Mouse (Mus musculus) ZHBTc4 (cell line): Measurements from ENCODE around the gene Sel1l3.

Source experiments
- DNase-seq: peaks from one replicate; pipeline ENCODE4 v3.0.0-alpha.2; 2011; ENCODE audit warnings: low read depth, low spot score

The Sel1l3 gene

DNA sequence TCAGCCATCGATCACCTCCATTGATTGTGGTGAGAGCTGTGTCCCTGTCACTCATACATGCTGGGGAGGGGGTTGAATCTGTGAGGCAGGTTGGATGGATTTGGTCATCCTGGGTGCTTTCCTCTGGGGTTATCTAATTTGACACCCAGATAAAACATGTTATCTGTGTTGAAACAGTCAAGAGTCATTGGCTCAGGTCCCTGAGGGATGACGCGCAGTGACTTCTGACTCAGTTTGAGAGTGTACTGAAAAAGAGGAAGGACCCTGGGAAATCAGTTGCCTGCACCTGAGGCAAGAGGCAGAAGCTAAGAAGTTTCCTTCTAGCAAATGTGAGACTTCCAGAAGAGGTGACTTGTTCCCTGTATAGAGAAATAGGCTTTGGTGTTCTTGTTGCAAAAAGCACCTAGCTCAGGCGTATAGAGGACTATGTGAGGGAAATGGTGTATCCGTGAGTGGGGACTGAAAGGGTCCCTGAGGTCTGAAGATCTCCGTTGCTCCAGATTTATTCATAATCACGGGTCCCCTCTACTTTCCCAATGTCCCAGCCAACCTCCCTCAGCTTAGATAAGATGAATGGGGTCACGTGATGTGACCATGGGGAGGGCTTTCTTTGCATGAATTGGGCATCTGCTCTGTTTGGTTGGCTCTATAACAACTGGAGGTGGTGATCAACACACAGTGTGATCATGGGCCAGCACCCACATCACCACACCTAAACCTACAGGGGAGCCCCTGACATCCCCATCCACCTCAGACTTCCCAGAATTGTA is 73.4 kb downstream of the Sel1l3 start:
- DNase-seq: no peak

DNA sequence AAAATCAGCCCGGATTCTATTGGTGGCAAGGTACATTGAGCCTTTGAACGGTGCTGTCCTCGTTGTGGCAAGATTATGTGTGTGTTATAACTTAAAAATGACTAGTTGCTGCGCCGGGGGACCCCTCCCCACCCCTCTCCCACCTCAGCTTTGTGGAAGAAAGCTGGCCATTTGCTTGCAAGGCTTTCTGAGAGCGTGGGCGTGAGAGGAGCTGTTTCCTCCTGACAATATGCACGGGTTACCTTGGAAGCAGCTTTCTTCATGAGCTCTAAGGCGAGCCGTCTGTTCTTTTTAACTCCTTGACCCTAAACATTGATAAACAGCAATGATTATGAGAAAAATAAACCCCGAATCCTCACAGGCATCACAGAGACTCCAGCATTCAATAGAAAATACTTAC is 74.2 kb downstream of the Sel1l3 start:
- no peak for DNase-seq

DNA sequence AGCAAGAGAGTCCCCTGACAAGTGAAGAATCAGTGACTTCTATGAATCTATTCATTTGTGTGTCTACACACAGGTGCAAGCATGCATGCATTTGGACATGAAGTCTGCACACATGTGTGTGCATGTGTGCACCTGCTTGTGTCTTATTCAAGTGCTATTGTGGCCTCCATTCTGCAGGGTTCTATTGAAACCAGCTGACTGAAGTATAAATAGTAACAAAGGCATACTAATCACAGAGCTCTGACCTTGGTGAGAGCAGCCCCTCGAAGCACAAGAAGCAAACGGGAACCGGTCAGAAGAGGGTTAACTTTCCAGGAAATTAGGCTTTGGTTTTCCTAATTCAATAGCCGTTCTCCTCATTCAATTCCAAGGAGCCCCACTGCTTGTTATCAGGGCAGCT is 74.6 kb downstream of the Sel1l3 start:
- no peak for DNase-seq

DNA sequence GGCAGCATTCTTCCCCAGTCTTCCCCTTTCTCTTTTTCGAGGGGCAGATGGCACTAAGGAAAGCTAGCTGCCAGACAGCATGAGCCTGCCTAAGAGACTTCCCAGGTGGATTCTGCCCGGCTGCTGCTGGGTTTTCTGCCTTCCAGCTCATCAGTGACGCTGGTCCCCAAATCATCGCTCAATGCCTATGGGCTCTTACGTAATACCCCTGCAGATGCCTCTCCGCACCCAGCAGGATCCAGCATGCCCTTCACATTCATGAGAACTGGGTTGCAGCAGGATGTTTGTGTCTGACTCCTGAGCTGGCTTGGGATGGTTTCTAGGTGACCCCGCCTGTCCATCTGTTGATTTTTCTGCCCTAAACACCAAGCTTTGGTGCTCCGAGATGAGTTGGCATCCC is 75.7 kb downstream of the Sel1l3 start:
- DNase-seq: no peak

DNA sequence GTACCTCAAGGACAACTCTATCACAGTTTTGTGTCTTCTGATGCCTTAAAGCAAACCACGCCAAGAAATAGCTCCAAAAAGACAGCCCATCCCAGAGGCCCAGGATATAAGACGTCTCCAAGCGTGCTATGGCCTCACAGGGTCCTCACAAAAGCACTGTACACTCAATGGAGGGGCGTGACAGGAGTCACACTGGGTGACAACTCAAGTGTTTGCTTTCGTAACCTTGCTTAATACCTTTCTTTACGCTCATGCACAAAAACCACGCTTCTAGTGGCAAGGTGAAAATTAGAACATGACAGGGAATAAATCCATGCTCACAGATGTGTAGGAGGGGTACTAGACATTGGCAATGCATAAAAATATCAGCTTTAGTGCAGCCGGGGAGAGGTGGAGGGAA is 77.7 kb downstream of the Sel1l3 start:
- DNase-seq: no peak

GRCm38 (mm10) chr5:53134003-53134402 is 79.7 kb downstream of the Sel1l3 start:
- DNase-seq: peak; percentile 55

GRCm38 (mm10) chr5:53124701-53125100 is 89.0 kb downstream of the Sel1l3 start:
- DNase-seq: no peak

- DNase-seq: peak; percentile 27
These were observed 90.0 kb downstream of the Sel1l3 start for GRCm38 (mm10) chr5:53123525-53124286.

- DNase-seq: no peak
These were observed 94.0 kb downstream of the Sel1l3 start for GRCm38 (mm10) chr5:53119689-53120088.

GRCm38 (mm10) chr5:53118212-53118611 is 95.5 kb downstream of the Sel1l3 start:
- DNase-seq: no peak

GRCm38 (mm10) chr5:53114616-53115267 is 99.0 kb downstream of the Sel1l3 start:
- no peak for DNase-seq

DNA sequence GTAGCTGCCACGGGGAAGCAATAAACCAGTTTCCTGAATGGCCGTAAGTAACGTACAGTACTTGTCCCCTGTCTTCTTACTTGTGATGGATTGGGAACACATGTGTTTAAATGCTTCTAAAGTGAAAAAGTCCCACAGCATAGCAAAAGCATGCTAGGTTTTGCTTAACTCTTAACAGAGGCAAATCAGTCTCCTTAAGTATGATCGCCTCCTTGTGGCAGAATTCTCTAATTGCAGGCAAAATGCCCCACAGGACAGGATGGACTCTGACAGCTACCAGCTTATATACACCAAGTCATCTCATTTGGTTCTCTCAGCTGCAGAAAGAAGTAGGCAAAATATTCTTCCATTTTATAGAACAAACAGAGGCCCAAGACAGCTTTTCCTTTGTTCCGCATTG is 100.8 kb downstream of the Sel1l3 start:
- peak; percentile 79 for DNase-seq

DNA sequence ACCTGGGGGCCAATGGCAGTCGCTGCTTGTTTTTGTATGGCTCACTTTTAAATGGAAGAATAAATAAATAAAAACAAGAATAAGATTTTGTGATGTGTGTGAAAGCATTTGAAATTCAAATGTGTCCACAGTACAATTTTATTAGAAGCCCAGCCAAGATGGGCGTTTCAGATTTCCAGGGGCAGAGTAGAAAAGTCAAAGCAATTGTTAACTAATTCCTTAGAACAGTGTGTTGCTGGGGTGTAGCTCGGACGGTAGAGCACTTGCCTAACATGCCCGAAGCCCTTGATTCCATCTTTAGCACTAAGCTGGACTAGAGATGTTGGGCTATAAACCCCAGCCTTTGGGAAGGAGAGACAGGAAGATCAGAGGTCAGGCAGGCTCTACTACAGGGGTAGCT is 102.7 kb downstream of the Sel1l3 start:
- no peak for DNase-seq

DNA sequence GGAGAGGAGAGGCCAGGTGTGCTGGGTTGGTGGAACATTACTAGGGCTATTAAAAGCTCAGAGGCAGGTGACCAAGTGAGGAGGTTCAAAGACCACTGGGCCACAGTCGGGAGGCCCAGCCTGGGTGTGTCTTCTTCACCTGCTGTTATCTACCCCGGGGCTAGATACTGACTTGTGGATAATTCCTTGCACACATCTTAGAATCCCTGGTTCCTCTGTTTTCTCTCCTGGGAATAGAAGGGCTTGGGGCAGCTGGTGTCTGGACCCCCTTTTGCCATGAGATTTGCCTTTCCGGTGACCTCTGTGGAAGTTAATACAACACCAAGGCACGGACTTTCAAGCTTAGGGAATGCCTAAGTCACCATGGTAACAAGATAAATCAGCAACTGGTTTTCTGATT is 103.5 kb downstream of the Sel1l3 start:
- DNase-seq: no peak

DNA sequence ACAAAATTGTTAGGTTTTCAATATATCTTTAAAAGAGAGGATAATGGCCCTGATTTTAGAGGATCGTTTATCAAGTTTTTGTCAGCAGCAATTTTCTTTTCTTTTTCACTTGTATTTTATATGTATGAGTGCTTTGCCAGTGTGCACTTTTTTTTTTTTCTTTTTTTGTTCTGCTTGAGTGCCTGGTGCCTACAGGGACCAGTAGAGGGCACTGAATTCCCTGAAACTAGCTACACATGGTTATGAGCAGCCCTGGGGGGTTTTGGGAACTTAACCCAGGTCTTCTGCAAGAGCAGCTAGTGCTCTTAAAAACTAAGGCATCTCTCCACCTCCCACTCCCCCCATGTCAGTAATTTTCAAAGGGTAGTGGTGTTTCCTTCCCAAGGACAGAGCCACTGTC is 105.1 kb downstream of the Sel1l3 start:
- DNase-seq: no peak

DNA sequence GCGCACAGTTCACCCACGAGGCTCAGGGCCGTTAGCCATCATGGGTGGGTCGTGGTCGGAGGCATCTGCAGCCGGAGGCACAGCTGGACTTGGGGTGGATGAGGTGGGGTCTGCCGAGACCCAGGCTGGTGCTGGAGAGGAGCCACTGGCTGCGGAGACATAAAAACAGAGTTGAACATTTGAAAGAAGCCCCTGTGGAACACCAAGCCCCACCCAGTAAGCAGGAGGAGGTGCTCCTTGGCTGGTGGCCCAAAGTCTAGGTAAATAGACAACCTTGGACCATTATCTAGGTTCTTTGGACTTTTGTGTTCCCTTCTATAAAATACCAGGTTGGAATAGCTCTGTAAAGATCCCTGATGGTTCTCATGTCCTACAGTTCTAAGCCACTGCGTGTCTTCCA is 105.7 kb downstream of the Sel1l3 start:
- DNase-seq: no peak

DNA sequence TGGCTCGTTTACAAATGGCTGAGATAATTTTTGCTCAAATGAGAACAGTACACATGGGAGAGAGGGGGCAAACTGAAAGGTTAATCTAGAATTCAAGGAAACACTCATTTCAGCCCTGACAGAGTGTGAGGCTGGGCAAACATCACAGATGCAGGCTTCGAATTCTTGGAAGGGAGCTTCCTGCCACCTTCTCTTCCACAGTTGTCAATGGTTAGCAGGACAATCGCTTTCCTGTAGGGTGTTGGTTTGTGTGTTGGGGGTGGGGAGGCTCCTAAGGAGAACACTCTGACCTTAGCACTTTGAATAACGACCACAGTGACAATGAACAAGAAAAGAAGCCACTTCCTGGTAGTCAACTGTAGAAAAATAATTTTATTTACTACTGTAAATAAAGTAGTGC is 107.0 kb downstream of the Sel1l3 start:
- DNase-seq: no peak

DNA sequence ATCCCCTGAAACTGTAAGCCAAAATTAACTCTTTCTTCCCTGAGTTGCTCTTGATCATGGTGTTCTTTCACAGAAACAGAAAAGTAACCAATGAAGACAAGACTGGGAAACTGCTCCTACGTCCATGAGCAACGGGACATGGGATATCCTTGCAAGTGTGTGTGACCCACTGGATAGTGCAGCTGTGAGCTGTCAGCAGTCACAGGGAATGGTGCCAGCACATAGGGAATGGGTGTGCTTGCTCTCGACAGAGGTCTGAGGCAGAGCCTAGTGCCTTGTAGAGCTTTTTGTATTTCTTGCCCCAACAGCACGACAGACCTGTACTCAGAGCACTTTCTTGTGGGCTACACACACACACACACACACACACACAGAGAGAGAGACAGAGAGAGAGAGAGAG is 107.6 kb downstream of the Sel1l3 start:
- no peak for DNase-seq

- peak; percentile 51 for DNase-seq
These were observed 108.0 kb downstream of the Sel1l3 start for GRCm38 (mm10) chr5:53105716-53106115.

- no peak for DNase-seq
These were observed 109.4 kb downstream of the Sel1l3 start for GRCm38 (mm10) chr5:53104177-53104855.

- no peak for DNase-seq
These were observed 111.8 kb downstream of the Sel1l3 start for GRCm38 (mm10) chr5:53101848-53102473.

DNA sequence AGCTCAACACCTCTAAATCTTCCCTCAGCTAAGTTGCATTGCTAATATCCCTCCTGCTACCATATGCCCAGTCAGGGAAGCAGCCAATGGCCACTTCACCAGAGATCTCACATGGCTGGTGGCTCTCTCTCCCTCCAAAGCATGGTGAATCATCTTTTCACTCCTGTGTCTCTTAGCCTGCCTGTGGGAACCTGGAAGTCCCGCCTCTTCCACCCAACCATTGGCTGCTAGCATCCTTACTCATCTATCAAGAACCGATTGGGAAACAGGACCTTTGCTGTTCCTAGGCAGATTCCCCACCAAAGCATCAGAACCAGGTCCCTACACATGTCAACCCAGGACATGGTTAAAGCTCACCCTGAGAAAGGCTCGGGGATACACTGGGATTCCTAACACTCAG is 122.4 kb downstream of the Sel1l3 start:
- no peak for DNase-seq
